Mouse (Mus musculus): ENCODE measurements around the gene Ndufs7. TPM values are rescaled to one million over a fixed set of nuclear protein-coding genes. Genes with fewer than 3 reads are reported as not detected.

Ndufs7 gene
- polyA plus RNA-seq, 1 experiment from 2014 or later = 31.2 TPM

GRCm38 (mm10) chr10:80282481-80283441, 33.8 kb downstream of the Ndufs7 start:
- peaks cover 69% of the 10 kb centered on the region for H3K36me3 ChIP-seq (ENCODE audit: inconsistent target)
- H3K27ac ChIP-seq = no peak overlapping the region
- WGBS (ENCODE audit: missing documents) = 90% methylated on average over 20 of the region's 20 CpGs
- H3K4me3 ChIP-seq (ENCODE audit: inconsistent target) = no peak overlapping the region
- no peaks in the 10 kb centered on the region for H3K79me2 ChIP-seq (ENCODE audit: inconsistent target)

GRCm38 (mm10) chr10:80285222-80286070, 36.5 kb downstream of the Ndufs7 start:
- H3K79me2 ChIP-seq (ENCODE audit: inconsistent target) = no peaks in the 10 kb centered on the region
- peaks cover 44% of the 10 kb centered on the region for H3K36me3 ChIP-seq (ENCODE audit: inconsistent target)
- WGBS (ENCODE audit: missing documents) = 76% methylated on average over 9 of the region's 15 CpGs
- H3K27ac ChIP-seq = no peak overlapping the region
- H3K4me3 ChIP-seq (ENCODE audit: inconsistent target) = no peak overlapping the region

DNA sequence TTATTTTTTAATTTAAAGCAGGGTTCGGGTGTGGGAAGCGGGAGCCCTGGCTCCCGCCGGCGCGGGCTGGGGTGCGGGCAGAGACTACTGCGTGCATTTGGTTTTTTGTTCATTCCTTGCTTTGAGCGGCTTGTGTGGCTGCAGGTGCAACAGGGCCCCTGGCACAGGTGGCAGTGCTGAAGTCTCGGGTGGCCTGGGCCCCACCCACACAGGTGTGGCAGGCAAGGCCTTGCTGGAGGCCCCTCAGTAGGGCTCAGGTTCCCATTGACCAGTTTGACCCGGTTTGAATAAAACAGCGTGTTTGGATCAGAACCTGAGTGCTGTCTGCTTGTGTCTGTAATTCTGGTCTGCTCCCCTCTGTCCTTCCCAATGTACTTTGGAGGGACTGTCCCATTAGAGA, 39.2 kb downstream of the Ndufs7 start:
- H3K79me2 ChIP-seq (ENCODE audit: inconsistent target) = peaks cover 6% of the 10 kb centered on the region
- WGBS (ENCODE audit: missing documents) = 95% methylated on average over 11 of the region's 12 CpGs
- no peak overlapping the region for H3K27ac ChIP-seq
- H3K4me3 ChIP-seq (ENCODE audit: inconsistent target) = no peak overlapping the region
- H3K36me3 ChIP-seq (ENCODE audit: inconsistent target) = peaks cover 31% of the 10 kb centered on the region

GRCm38 (mm10) chr10:80288657-80289056, 39.7 kb downstream of the Ndufs7 start:
- Histone ChIP-seq H3K27ac (no peak overlapping the region), H3K36me3 (ENCODE audit: inconsistent target) (peaks cover 25% of the 10 kb centered on the region), H3K4me3 (ENCODE audit: inconsistent target) (no peak overlapping the region), H3K79me2 (ENCODE audit: inconsistent target) (peaks cover 12% of the 10 kb centered on the region)
- 74% methylated on average over 8 of the region's 8 CpGs for WGBS (ENCODE audit: missing documents)

DNA sequence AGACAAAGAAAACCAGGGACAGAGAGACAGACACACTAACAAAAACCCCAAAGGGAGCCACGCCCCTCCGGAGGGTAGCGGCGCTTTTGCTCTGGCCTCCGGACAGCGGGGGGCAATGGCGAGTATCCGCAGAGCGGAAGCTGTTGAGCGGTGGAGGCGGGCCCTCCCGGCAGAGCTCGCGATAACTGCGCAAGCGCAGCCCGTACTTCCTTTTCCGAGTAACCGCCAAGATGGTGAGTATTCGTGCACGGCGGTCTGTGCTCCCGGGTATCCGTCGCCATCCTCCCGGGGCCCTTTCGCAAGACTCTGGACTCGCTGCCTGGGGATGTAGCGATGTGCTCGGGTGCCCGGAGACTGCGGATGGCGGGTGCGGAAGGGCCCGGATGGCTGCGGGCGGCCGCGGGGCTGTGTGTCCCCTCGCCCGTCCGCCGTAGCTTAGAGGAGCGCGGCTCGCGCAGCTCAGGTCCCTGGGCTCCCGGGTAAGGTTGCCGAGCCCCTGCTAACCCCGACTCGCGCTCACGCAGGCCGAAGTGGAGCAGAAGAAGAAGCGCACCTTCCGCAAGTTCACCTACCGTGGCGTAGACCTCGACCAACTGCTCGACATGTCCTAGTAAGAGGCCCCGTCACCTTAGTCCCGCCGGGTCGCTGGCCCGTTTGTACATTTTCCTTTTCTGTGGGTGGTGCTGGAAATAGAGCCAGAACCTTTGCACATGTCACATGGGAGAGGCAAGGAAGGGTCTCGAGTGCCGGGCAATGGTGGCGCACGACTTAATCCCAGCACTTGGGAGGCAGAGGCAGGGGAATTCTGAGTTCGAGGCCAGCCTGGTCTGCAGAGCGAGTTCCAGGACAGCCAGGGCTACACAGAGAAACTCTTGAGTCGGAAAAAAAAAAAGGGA, 43.6 kb downstream of the Ndufs7 start, which contains the start of gene Rps15:
Rps15 (plus strand) TSS at position 203 of the 896 bp plus-strand sequence.
- H3K27ac ChIP-seq = peak within 1 kb of the TSS; percentile 72
- H3K4me3 ChIP-seq (ENCODE audit: inconsistent target) = peak within 1 kb of the TSS; percentile 95
- H3K36me3 ChIP-seq (ENCODE audit: inconsistent target) = peaks cover 10% of the 10 kb centered on the region
- H3K79me2 ChIP-seq (ENCODE audit: inconsistent target) = peaks cover 13% of the 10 kb centered on the region
- under 1% methylated on average over 72 of the region's 72 CpGs for WGBS (ENCODE audit: missing documents)

- Histone ChIP-seq H3K36me3 (ENCODE audit: inconsistent target) (peaks cover 10% of the 10 kb centered on the region), H3K79me2 (ENCODE audit: inconsistent target) (peaks cover 13% of the 10 kb centered on the region), H3K4me3 (ENCODE audit: inconsistent target) (peak overlapping the region; percentile 95), H3K27ac (peak overlapping the region; percentile 72)
- 20% methylated on average over 14 of the region's 14 CpGs for WGBS (ENCODE audit: missing documents)
These were observed 44.4 kb downstream of the Ndufs7 start for GRCm38 (mm10) chr10:80293325-80293724.

GRCm38 (mm10) chr10:80294311-80294710, 45.4 kb downstream of the Ndufs7 start:
- 95% methylated on average over 4 of the region's 4 CpGs for WGBS (ENCODE audit: missing documents)
- Histone ChIP-seq H3K36me3 (ENCODE audit: inconsistent target) (peaks cover 10% of the 10 kb centered on the region), H3K4me3 (ENCODE audit: inconsistent target) (no peak overlapping the region), H3K27ac (no peak overlapping the region), H3K79me2 (ENCODE audit: inconsistent target) (peaks cover 13% of the 10 kb centered on the region)

DNA sequence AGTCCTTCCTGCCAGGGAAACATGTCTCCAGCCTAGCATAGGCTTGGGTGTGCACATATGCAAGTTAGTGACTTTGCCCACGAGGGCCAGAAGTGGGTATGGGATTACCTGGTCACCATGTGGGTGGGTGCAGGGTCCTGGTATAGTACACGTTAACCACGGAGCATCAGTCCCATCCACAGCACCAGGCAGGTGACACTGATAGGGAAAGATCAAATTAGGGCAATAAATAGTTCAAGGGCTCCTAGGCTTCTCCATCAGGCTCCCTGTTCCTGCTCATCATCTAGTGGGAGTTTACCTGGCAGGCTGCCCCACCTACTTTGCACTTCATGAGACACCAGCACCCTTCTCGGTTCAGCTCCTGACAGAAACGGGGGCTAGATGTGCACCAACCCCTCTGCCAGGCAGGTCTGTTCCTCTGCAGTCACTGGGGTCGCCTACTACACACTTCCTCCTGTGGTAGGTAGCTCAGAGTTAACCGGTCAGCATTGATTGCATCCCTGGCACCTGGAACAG, 45.9 kb downstream of the Ndufs7 start:
- H3K79me2 ChIP-seq (ENCODE audit: inconsistent target) = peaks cover 13% of the 10 kb centered on the region
- peaks cover 10% of the 10 kb centered on the region for H3K36me3 ChIP-seq (ENCODE audit: inconsistent target)
- H3K4me3 ChIP-seq (ENCODE audit: inconsistent target) = no peak overlapping the region
- WGBS (ENCODE audit: missing documents) = 78% methylated on average over 7 of the region's 7 CpGs
- no peak overlapping the region for H3K27ac ChIP-seq

GRCm38 (mm10) chr10:80295618-80296425, 46.9 kb downstream of the Ndufs7 start, which contains the start of gene Apc2:
Gene Apc2, plus strand, starts transcription at chr10:80295977.
- H3K79me2 ChIP-seq (ENCODE audit: inconsistent target) = peaks cover 13% of the 10 kb centered on the region
- peaks cover 10% of the 10 kb centered on the region for H3K36me3 ChIP-seq (ENCODE audit: inconsistent target)
- WGBS (ENCODE audit: missing documents) = 9% methylated on average over 23 of the region's 26 CpGs
- no peak within 1 kb of the TSS; the same call in 1 of the 2 replicates for H3K4me3 ChIP-seq (ENCODE audit: inconsistent target)
- no peak within 1 kb of the TSS for H3K27ac ChIP-seq

- Histone ChIP-seq H3K27ac (no peak overlapping the region), H3K36me3 (ENCODE audit: inconsistent target) (peaks cover 10% of the 10 kb centered on the region), H3K4me3 (ENCODE audit: inconsistent target) (no peak overlapping the region), H3K79me2 (ENCODE audit: inconsistent target) (peaks cover 13% of the 10 kb centered on the region)
- 90% methylated on average over 5 of the region's 5 CpGs for WGBS (ENCODE audit: missing documents)
These were observed 47.9 kb downstream of the Ndufs7 start for GRCm38 (mm10) chr10:80296824-80297223.

DNA sequence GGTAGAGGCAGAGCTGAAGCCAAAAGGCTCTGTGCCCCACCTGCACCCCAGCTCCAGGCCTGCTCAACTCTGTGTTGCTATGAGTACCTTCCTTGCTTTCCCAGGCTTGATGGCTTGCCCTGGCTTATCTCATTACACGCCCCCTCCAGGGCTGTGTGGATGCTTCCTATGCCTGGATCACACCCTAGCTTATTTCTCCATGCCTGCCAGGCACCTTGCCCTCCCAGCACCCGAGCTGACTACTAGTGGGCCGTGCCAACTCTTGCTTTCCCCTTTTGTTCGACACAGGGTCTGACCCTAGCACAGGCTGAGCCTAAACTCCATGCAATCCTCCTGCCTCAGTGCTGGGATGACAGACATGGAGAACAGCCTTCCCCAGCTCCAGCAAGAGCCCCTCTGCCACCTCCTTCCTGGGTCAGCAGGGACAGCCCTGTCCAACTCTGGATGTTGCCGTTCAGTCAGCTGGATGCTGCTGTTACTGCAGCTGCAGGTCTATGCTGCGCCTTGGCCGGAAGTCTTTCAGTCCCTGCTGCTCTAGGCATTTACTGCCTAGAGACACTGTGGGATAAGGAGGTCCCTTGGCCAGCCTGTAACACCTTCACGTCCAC, 48.7 kb downstream of the Ndufs7 start:
- Histone ChIP-seq H3K4me3 (ENCODE audit: inconsistent target) (no peak overlapping the region), H3K27ac (no peak overlapping the region), H3K36me3 (ENCODE audit: inconsistent target) (peaks cover 10% of the 10 kb centered on the region), H3K79me2 (ENCODE audit: inconsistent target) (peaks cover 11% of the 10 kb centered on the region)
- WGBS (ENCODE audit: missing documents) = 78% methylated on average over 8 of the region's 8 CpGs

- H3K4me3 ChIP-seq (ENCODE audit: inconsistent target) = no peak overlapping the region
- no peak overlapping the region for H3K27ac ChIP-seq
- peaks cover under 1% of the 10 kb centered on the region; the same call in 1 of the 2 replicates for H3K79me2 ChIP-seq (ENCODE audit: inconsistent target)
- H3K36me3 ChIP-seq (ENCODE audit: inconsistent target) = peaks cover 10% of the 10 kb centered on the region
- 14% methylated on average over 24 of the region's 26 CpGs for WGBS (ENCODE audit: missing documents)
These were observed 49.8 kb downstream of the Ndufs7 start for GRCm38 (mm10) chr10:80298571-80299281.

All from macrophage (primary cell).